Mouse (Mus musculus) megakaryocyte, embryonic 14.5 days (primary cell): ENCODE measurements around the gene Tet1.

Experiments
- FLI1 ChIP-seq: IDR thresholded peaks from 2 replicates; pipeline ENCODE4 v1.6.1; 2012; ENCODE audit warnings: low read length, inconsistent platforms, mixed read lengths
- GATA1 ChIP-seq: IDR thresholded peaks from 3 replicates; pipeline ENCODE4 v1.6.1; 2012; ENCODE audit warnings: mixed read lengths, low read length, inconsistent platforms, borderline replicate concordance

- TF ChIP-seq FLI1 (no peak), GATA1 (no peak)
Observed at GRCm38 (mm10) chr10:62884517-62884916, 24.3 kb downstream of the Tet1 start.
